Mouse (Mus musculus): Measurements from ENCODE around the gene Olfr766-ps1. TPM values are rescaled to one million over a fixed set of nuclear protein-coding genes. Genes with fewer than 3 reads are reported as not detected.

Olfr766-ps1 gene
- not detected in 2 replicates for polyA plus RNA-seq (2012; ENCODE audit: low replicate concordance)

DNA sequence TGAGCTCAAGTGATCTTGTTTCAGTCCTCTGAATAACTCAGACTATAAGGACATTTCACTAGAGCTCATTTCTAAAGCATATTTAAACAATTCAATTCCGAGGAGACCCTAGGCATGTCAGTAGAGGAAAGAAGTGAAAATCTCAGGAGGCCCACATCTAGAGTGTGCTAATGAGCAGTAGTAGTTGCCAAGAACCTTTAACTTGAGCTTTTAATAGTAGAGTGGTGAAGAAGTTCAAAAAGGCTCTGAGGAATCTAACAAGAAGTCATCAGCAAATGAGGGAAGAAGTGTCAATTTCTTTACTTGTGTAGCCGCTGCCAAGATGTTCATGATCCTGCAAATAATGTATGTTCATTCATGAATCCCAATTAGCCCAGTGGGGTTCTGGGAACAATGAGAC is at the start of gene Olfr766-ps1:
Gene Olfr766-ps1 (minus strand): TSS at position 101 of the 400 bp plus-strand sequence.

DNA sequence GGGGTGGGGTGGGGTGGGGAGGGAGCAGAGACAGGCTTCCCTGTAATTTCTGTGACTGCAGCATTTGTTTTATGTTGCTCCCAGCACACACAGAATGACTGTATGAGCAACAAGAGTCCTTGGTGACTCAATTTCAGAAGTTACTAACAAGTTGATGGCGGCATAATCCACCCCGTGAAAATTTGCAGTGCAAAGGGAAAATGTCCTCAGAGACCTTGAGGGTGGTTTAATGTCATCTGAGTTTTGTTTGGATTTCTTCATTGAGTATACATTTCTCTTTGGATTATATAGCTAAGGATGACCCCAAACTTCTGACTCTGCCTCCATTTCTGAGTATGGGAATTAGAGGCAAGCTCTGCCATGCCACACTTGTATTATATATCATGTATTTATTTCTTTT is 49.0 kb upstream of the Olfr766-ps1 start, which contains the start of gene Olfr769:
Gene Olfr769 (minus strand): TSS at position 101 of the 400 bp plus-strand sequence.

DNA sequence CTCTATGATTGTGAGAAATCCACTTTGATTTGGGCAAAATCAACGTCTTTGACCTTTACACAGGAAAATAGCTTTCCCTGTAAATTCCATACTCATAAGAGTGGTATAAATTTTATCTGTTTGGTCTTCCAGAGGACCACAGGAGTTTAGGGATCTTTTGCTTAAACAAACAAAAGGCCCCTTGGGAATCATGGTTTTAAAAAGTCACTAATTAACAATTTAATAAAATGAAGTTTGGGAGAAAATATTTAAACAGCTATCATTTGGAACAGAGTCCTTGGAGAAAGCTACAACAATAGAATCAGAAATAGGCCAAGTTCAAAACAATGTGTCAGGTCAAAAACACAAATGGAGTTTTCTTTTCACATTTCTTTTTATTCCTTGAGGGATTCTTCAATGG is 30.5 kb upstream of the Olfr766-ps1 start, which contains the start of gene Olfr768:
Gene Olfr768 (minus strand): TSS at position 101 of the 400 bp plus-strand sequence.

DNA sequence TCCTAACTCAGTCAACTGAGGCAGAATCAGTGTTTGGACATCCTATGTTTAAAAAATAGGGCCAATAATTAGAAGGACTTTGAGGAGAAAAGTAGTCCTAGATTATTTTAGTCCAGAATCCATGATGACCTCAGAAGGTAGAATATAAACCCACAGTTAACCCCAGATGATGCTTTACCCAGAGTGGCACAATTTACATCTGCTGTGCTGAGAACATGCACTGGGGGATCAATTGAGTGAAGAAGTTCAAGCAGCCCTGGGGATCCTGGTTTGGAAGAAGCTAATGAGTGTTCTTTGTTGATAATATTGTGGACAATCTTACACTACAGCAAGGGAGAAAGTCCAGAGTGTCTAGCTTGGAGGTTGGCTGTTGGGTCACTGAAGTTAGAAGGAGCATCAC is 14.0 kb upstream of the Olfr766-ps1 start, which contains the start of gene Olfr767:
Gene Olfr767 (minus strand): TSS at position 101 of the 400 bp plus-strand sequence.

DNA sequence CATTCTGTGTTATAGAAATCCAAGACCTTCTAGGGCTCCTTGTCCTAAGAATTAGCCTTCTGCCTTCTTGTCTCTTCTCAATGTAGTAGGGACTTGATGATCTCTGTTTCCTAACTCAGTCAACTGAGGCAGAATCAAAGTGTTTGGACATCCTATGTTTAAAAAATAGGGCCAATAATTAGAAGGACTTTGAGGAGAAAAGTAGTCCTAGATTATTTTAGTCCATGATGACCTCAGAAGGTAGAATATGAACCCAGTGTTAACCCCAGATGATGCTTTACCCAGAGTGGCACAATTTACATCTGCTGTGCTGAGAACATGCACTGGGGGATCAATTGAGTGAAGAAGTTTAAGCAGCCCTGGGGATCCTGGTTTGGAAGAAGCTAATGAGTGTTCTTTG is 18.9 kb downstream of the Olfr766-ps1 start, which contains the start of gene Olfr765:
Gene Olfr765 (minus strand): TSS at position 101 of the 400 bp plus-strand sequence.

DNA sequence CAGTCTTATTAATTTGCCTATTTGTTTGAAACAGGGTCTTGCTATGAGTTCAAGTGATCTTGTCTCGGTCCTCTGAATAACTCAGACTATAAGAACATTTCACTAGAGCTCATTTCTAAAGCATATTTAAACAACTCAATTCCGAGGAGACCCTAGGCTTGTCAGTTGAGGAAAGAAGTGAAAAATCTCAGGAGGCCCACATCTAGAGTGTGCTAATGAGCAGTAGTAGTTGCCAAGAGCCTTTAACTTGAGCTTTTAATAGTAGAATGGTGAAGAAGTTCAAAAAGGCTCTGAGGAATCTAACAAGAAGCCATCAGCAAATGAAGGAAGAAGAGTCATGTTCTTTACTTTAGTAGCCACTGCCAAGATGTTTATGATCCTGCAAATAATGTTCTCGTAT is 29.0 kb downstream of the Olfr766-ps1 start, which contains the start of gene Olfr764-ps1:
Gene Olfr764-ps1 (minus strand): TSS at position 101 of the 400 bp plus-strand sequence.

Other genes with a start within 250 kb of the Olfr766-ps1 start
- gene Ormdl2, start 247.3 kb downstream of the Olfr766-ps1 start, polyA plus RNA-seq (2012; ENCODE audit: low replicate concordance): 2.6 and 17.0 TPM in 2 replicates
- 1.5 and 1.6 TPM in 2 replicates for gene Gdf11, start 177.3 kb downstream of the Olfr766-ps1 start, polyA plus RNA-seq (2012; ENCODE audit: low replicate concordance)
- gene Cd63, start 168.0 kb downstream of the Olfr766-ps1 start, polyA plus RNA-seq (2012; ENCODE audit: low replicate concordance): 0.96 and 1.1 TPM in 2 replicates
- 2.4 and 4.2 TPM in 2 replicates for gene Rdh5, start 146.1 kb downstream of the Olfr766-ps1 start, polyA plus RNA-seq (2012; ENCODE audit: low replicate concordance)
- gene Bloc1s1, start 144.9 kb downstream of the Olfr766-ps1 start, polyA plus RNA-seq (2012; ENCODE audit: low replicate concordance): 24.2 and 33.3 TPM in 2 replicates
- 1.6 and 2.3 TPM in 2 replicates for gene Itga7, start 135.2 kb downstream of the Olfr766-ps1 start, polyA plus RNA-seq (2012; ENCODE audit: low replicate concordance)
- gene Mettl7b, start 108.0 kb downstream of the Olfr766-ps1 start, polyA plus RNA-seq (2012; ENCODE audit: low replicate concordance): not detected in 2 replicates
- gene Olfr9, start 79.5 kb downstream of the Olfr766-ps1 start, polyA plus RNA-seq (2012; ENCODE audit: low replicate concordance): not detected in 2 replicates
- gene Olfr763, start 58.2 kb downstream of the Olfr766-ps1 start, polyA plus RNA-seq (2012; ENCODE audit: low replicate concordance): not detected in 2 replicates
- not detected in 2 replicates for gene Olfr764-ps1, start 29.1 kb downstream of the Olfr766-ps1 start, polyA plus RNA-seq (2012; ENCODE audit: low replicate concordance)
- not detected in 2 replicates for gene Olfr765, start 19.0 kb downstream of the Olfr766-ps1 start, polyA plus RNA-seq (2012; ENCODE audit: low replicate concordance)
- gene Olfr767, start 13.9 kb upstream of the Olfr766-ps1 start, polyA plus RNA-seq (2012; ENCODE audit: low replicate concordance): not detected in 2 replicates
- not detected in 2 replicates for gene Olfr768, start 30.4 kb upstream of the Olfr766-ps1 start, polyA plus RNA-seq (2012; ENCODE audit: low replicate concordance)
- gene Olfr769, start 48.9 kb upstream of the Olfr766-ps1 start, polyA plus RNA-seq (2012; ENCODE audit: low replicate concordance): not detected in 2 replicates
- gene Olfr770, start 70.0 kb upstream of the Olfr766-ps1 start, polyA plus RNA-seq (2012; ENCODE audit: low replicate concordance): not detected in 2 replicates
- gene Olfr771, start 95.8 kb upstream of the Olfr766-ps1 start, polyA plus RNA-seq (2012; ENCODE audit: low replicate concordance): not detected in 2 replicates
- gene Olfr772, start 108.9 kb upstream of the Olfr766-ps1 start, polyA plus RNA-seq (2012; ENCODE audit: low replicate concordance): not detected in 2 replicates
- not detected in 2 replicates for gene Olfr773, start 118.4 kb upstream of the Olfr766-ps1 start, polyA plus RNA-seq (2012; ENCODE audit: low replicate concordance)
- gene Olfr774, start 167.2 kb upstream of the Olfr766-ps1 start, polyA plus RNA-seq (2012; ENCODE audit: low replicate concordance): not detected in 2 replicates
- not detected in 2 replicates for gene Olfr775, start 179.4 kb upstream of the Olfr766-ps1 start, polyA plus RNA-seq (2012; ENCODE audit: low replicate concordance)
- gene Olfr776, start 190.2 kb upstream of the Olfr766-ps1 start, polyA plus RNA-seq (2012; ENCODE audit: low replicate concordance): not detected in 2 replicates
- not detected in 2 replicates for gene Olfr777, start 202.5 kb upstream of the Olfr766-ps1 start, polyA plus RNA-seq (2012; ENCODE audit: low replicate concordance)
- gene Olfr780, start 249.1 kb upstream of the Olfr766-ps1 start, polyA plus RNA-seq (2012; ENCODE audit: low replicate concordance): not detected in 2 replicates

Measured in leukemia stem cell, adult 10-12 weeks (primary cell).